Mouse (Mus musculus) cerebellum, postnatal 36 days (tissue): ENCODE measurements at regions not wholly inside any gene's neighbourhood (a gene's known extent, or its start where the extent isn't known, plus 50 kb on each side); places are given as distances from the start of the nearest gene placed in this dataset.

Source experiments
- DNase-seq, 2 experiments: peaks; one replicate each; pipeline ENCODE4 v3.0.0; 2021 to 2022; ENCODE audit warnings: mixed read lengths in 2 of 2

GRCm38 (mm10) chr13:6461363-6461762 is 86.6 kb upstream of the Pitrm1 start:
- DNase-seq = no peak

- DNase-seq = no peak
These were observed 82.0 kb upstream of the Pitrm1 start for GRCm38 (mm10) chr13:6465911-6466419.

- DNase-seq = peak; percentile 40 to 47
These were observed 78.3 kb upstream of the Pitrm1 start for GRCm38 (mm10) chr13:6469446-6470227.

GRCm38 (mm10) chr13:6470286-6471103 is 77.5 kb upstream of the Pitrm1 start:
- DNase-seq = no peak

- peak; percentile 49 to 68 for DNase-seq
These were observed 76.3 kb upstream of the Pitrm1 start for GRCm38 (mm10) chr13:6471643-6472042.

- no peak for DNase-seq
These were observed 74.4 kb upstream of the Pitrm1 start for GRCm38 (mm10) chr13:6473401-6474190.

GRCm38 (mm10) chr13:6479667-6480066 is 68.3 kb upstream of the Pitrm1 start:
- DNase-seq = no peak

- no peak for DNase-seq
These were observed 63.5 kb upstream of the Pitrm1 start for GRCm38 (mm10) chr13:6484418-6484817.

- no peak for DNase-seq
These were observed 60.1 kb upstream of the Pitrm1 start for GRCm38 (mm10) chr13:6487837-6488236.

- DNase-seq = no peak
These were observed 54.9 kb upstream of the Pitrm1 start for GRCm38 (mm10) chr13:6492916-6493619.
